Mouse (Mus musculus) kidney, adult 8-10 months (tissue): ENCODE results near the gene Padi1.

Experiments
- DNase-seq, 2 experiments: peaks; one replicate each; pipeline ENCODE4 v3.0.0; 2022

Padi1 gene

GRCm38 (mm10) chr4:140815496-140815895, 30.1 kb downstream of the Padi1 start:
- no peak for DNase-seq

DNA sequence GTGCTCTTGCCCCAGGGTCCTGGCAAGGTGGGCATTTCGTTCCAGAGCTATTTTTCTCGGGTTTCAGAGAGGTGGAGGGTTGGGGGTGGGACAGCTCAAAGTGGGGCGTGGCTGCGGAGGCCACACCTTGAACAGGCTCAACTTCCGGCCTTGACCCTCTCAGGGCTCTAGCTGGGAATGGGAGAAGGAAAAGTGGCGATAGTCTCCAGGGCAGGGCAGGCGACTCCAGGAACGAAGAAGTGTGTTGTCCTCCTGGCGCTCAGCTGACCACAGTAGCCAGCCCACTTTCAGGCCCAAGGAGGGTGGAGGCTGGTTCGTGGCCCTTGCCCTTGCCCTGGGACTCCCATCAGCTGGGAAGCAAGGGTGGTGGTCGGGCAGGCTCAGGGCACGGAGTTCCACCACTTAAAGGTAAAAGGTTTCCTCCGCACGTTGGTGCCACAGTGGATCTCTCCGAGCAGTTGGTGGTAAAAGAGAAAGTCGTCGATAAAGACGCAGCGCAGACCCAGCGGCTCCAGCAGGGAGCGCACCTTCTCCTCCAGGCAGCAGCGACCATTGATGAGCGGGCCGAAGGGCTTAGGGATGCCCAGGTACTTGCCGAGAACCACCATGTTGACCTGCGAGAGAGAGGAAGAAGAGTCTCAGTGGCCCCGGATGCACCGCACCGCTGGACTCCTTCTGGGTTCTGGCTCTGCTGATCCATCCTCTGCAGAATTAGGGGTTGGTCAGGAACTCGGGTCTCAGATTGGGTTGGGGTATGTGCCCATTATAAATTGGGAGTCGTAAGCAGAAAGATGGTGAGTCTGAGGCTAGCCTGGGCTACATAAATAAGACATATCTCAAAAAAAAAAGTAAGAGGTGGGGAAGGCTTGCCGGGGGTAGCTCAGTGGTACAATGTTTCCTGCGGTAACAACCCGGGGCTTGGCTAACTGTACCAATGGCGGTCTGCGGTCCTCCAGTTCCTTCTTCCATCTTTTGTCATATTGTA, 31.0 kb downstream of the Padi1 start:
- DNase-seq, result peak; percentile 40 to 41

DNA sequence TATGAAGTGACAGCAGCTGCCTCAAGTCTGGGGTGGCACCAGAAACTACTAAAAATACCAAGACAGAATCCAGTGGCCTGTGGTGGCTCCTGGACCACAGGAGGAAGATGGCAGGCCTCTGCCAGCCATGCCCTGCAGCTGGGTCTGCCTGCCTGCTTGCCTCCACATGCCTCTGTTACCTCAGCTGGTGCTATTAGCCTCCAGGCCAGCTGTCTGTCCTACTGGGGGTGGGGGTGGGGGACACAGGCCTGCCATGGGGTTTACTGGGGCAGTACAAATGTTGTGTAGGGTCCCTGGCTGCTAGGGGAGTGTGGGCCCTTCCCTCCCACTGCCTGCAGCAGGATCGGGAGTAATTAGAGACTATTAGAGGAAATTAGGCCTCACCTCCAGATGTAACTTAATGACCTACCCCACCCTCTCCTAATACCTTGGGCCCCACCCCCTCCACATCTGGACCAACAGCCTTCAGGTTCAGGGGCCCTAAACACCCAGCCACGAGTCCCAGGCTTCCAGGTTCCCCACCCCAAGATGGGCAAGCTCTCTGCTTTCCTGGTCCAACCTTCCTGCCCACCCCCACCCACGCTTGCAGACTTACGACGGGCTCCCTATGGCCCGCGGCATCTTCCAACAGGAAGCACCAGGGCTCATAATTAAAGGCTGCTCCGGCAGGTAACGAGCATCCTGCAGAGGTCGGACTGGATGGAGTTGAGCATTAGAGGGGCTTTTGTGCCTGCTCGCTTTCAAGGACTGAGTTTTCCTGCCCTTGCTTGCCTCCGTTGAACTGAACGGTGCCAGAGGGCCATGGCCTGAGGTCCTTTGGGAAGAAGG, 32.0 kb downstream of the Padi1 start:
- DNase-seq, result no peak

DNA sequence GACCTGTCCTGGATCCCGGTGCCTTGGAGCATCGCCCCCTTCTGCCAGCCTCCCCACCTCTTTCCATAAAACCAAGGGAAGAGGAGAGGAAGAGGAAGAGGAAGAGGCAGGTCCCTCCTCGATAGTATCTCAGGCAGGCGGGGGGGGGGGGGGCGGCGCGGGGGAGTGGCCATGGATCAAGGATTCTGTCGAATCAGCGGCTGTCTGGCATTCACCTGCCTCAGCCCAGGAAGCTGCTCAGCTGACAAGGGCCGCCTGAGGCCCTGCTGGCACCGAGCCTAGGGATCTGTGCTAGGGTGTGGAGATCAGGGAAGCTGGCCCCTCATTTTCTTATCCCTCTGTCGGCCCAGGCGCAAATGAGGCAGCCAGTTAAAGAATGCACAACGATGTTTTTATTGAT, 33.0 kb downstream of the Padi1 start:
- DNase-seq, result peak; percentile 31 to 33

DNA sequence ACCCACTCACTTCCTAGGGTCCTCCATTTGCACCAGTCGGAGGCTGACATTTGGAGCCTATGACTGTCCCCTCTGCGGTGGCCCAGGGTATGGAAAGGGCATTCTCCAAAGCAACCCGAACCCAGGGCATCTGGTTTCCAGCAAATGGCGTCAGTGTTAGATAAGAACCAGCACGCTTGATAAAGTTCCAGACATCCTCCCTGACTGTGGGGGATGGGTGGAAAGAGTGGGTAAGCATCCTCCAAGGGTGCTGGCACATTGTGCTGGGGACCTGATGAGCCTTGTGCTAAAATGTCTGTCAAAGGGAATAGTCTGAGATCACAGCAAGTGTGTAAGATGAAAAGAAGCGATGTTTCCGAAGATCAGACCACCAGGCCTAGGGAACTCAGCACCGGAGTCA, 33.4 kb downstream of the Padi1 start:
- no peak for DNase-seq

- peak in 1 of 2 experiments; percentile 6 for DNase-seq
Measured at GRCm38 (mm10) chr4:140810458-140811260, 34.9 kb downstream of the Padi1 start, which contains the start of gene Padi3. Gene Padi3, minus strand, starts transcription at chr4:140810648.

DNA sequence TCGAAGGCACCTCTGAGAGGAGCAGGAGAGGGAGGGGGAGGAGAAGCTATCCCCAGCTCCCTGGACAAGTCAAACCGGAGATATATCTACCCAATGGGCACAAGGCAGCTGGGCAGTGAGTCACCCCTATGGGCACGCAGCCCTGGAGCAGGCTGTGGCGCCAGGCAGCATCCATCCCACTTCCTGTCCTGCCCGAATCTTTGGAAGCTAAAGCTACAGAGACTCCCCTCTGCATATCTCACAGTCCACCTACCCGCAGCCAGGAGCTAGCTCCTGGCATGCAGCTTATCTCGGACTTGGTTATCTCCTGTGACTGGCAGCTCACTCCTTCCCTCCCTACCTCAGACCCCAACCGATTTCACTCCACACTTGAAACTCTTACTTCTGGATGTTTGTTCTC, 36.5 kb downstream of the Padi1 start:
- no peak for DNase-seq

DNA sequence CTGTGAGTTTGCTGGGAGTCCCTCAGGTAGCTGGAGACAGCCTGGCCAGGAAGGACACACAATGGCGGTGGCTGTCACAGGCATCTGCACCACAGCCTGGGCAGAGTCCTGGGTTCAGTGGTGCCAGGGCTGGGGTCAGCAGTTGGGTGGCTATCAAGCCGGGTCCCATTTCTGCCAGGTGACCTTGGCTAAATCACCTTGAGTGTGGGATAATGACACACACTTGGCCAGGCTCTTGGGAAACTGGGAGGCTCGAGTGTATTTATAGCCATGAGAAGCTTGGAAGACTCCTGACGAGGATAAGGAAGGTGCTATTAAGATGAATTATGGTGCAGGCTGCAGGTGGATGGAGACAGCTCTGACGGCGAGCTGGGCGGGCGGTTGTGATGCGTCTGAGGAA, 41.0 kb downstream of the Padi1 start:
- no peak for DNase-seq

DNA sequence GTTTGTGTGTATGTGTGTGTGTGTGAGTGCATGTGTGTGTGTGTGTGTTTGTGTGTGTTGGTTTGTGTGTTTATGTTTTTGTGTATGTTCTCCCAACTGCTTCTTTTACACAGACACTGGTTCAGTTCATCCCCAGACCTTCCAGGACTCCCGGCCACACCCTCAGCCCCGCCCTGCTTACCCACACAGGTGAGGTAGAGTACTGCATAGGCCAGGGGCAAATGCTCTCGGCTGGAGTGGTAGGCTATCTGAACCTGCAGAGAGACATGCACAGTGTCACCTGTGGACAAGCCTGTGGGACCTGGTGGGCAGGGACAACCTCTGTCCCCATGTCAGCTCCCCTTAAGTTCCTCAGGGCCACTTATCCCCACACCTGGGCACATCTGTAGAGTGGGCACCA, 44.2 kb downstream of the Padi1 start:
- no peak for DNase-seq

- DNase-seq, result no peak
Measured at GRCm38 (mm10) chr4:140796786-140797185, 48.8 kb downstream of the Padi1 start.

DNA sequence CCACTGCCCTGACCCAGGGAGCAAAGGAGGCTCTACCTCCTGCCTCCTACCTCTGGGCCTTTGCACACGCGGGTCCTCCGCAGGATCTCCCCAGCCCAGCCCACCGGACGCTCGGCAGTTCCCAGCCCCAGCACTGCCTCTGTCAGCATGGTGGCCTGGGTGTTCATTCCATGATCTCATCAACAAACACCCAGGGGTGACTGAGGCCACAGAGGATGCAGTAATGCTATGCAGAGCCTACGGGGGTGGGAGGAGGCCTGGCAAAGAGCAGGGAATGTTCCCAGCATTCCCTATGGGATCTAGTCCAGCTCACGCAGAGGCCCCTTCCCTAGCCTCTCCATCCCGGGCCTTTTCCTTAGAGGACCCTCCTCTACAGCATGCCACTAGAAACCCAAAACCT, 50.9 kb downstream of the Padi1 start:
- no peak for DNase-seq

DNA sequence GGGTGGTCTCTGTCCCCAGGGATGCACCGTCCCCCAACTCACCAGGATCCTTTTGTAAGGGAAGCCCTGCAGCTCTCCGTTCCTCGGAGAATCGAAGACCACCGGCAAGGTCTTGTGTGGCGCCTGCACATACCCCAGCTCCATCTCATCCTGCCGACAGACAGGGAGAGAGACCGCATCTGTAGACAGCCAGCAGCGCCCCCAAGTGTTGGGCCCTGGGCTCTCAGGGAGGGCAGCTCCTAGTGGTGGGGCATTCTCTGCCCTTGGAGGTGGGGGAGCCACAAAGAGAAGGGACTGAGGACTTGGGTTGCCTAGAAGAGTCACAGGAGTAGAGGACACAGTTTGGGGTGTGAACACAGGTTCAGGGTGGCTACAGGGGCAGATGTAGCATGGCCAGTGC, 51.8 kb downstream of the Padi1 start:
- no peak for DNase-seq

DNA sequence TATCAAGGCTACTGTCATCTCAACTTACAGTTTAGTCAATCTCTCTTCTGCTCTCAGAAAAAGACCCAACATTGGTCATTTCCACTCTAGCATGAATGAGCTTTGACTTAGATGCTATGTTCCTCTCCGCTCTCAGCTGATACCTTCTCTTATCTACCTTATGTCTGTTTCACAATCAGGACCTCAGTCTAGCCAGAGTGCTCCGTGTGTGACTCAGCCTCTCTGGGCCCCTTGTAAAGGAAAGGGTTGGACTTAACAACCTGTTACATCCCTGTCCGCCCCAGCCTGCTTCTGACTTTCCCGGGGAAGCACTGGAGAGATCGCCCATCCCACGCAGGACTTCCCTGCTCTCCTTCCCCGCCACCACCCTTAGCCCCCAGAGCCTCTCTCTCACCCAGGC, 53.0 kb downstream of the Padi1 start:
- no peak for DNase-seq

DNA sequence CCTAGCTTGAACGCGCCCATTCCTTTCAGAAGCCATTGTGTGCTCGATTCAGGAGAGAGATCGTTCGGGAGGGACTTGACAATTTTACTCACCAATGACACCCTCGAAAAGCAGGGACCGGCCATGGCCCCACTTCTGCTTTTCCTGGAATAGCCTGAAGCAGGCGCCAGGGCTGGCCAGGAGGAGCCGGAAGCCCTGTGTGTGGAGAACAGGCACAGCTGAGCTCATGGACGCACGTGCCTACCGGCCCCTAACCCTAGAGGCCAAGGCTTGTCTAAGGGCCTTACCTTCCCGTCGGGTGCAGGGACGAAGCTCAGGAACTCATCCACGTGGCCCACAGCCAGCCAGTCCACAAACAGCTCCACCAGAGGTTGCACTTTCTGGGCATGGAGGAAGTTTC, 54.5 kb downstream of the Padi1 start:
- no peak for DNase-seq

GRCm38 (mm10) chr4:140789983-140790382, 55.6 kb downstream of the Padi1 start:
- DNase-seq, result no peak

DNA sequence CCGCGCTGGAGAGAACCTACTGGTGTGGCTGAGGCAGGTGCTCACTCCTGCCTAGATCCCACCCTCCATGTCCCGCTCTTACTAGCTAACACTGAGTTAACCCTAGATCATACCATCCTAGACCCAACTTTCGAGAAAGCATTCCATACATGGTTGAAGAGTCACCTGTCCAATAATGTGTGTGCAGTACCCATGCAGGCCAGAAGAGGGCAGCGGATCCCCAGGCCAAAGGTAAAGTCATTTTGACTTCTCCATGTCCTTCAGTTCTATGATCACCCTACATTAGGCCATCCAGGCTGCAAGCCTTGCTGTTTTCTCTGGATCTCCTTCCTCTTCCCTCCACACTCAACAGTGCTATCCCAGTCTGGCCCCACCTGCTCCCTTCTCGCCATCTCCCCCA, 56.6 kb downstream of the Padi1 start:
- DNase-seq, result peak; percentile 47 to 82

DNA sequence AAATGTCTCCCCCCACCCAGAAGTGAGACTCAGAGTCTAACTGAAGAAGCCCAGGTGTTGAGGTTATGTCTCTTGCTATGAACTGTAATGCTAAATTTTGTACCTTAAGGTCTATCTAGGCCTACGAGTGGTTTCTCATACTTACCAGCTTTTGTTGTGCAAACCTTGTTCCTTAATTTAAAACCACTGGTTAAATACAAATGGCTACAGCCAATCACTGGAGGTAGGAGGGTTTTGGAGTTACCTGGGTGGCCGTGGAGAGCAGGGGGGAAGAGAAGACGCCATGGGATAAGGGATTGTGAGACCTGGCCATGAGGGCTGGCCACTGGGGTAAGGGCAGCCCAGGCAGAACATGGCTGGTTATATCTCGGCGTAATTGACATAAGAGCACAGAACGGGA, 57.3 kb downstream of the Padi1 start:
- DNase-seq, result no peak

GRCm38 (mm10) chr4:140787414-140787813, 58.2 kb downstream of the Padi1 start:
- DNase-seq, result peak in 1 of 2 experiments; percentile 31

DNA sequence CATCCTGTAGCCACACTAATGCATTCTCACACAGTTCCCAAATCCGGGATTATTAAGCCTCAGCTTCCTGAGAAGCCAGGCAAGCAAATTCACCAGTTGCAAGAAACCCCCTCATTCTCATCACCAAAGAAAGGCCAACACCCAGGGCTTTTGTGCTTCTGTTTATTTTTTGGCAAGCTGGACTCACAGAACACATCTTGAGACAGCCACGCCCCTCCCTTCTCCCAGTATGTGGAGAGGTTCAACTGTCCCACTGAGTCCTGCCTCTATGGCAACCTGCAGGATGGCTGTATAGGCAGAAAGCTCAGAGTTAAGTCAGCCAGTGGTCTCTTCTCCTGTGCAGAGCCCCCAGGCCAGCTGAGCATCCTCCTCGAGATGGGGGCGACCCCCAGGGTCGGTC, 60.4 kb downstream of the Padi1 start:
- DNase-seq, result no peak

DNA sequence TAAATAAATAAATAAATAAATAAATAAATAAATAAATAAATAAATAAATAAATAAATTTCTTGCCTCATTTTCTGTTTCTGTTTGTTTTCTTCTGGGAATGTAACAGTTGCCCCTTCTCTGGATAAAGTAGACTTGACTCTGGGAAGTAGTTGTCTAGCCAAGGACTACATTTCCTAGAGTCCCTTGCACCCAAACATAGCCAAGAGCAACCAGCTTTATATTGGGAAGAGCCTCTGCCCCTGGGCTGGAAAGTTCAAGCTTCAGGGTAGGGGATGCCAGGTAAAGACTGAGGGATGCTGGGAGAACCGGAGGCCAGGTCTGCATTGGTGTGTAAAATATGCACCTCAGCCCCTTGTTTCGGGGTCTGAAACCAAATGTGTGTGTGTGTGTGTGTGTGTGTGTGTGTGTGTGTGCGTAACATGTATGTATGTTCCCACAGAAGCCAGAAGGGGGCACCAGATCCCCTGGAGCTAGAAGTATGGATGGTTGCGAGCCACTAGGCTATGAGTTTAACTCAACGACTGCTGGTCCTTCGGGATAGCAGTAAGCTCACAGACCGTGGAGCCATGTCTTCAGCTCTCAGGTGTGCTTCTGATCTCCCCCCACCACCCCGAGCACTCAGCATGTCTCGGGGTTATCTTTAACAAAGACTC, 61.2 kb downstream of the Padi1 start:
- no peak for DNase-seq

- no peak for DNase-seq
Measured at GRCm38 (mm10) chr4:140782821-140783220, 62.8 kb downstream of the Padi1 start.

GRCm38 (mm10) chr4:140780507-140780906, 65.1 kb downstream of the Padi1 start:
- no peak for DNase-seq
